ENCODE assay signal across 8 mouse cellular contexts in genomic region chr3:159495243-159495801, GRCm38 (mm10). TPM values are rescaled to one million over a fixed set of nuclear protein-coding genes. Genes with fewer than 3 reads are reported as not detected.
DNase-seq lines count a peak whose midpoint lies in the region; ATAC-seq and TF ChIP-seq lines count a peak whose summit lies in the region.

Depdc1a (plus strand) TSS chr3:159495433.

- DNase-seq in MN1 (ENCODE audit: low spot score), result peak; percentile 93
- DNase-seq in cerebellum, adult 9-10 months, result peak; percentile 68
- peak; percentile 93 for DNase-seq in hindbrain, embryonic 10.5 days (ENCODE audit: low spot score)
- DNase-seq in layer of hippocampus, adult 9-11 months, result peak; percentile 87
- peak; percentile 95 for DNase-seq in lung, postnatal 0 days (ENCODE audit: low spot score)
- peak; percentile 81 for DNase-seq in ovary, postnatal 14 days (ENCODE audit: low spot score)
- DNase-seq in thymus, postnatal 14 days, result peak; percentile 94

- peak within 1 kb of the TSS; percentile 90 for H3K27ac ChIP-seq in hindbrain, embryonic 10.5 days
- H3K27ac ChIP-seq in lung, postnatal 0 days (ENCODE audit: low read length), result no peak within 1 kb of the TSS

- peaks cover 13% of the 10 kb centered on the region for H3K36me3 ChIP-seq in hindbrain, embryonic 10.5 days
- H3K36me3 ChIP-seq in lung, postnatal 0 days (ENCODE audit: insufficient read depth, low read length), result no peaks in the 10 kb centered on the region

- TF ChIP-seq EP300 in lung, postnatal 0 days (IDR thresholded peaks at IDR 0.05), result no peak

- no peaks in the 10 kb centered on the region for H3K27me3 ChIP-seq in hindbrain, embryonic 10.5 days (ENCODE audit: insufficient read depth, poor library complexity, severe bottlenecking)
- no peaks in the 10 kb centered on the region for H3K27me3 ChIP-seq in lung, postnatal 0 days (replicated peaks; ENCODE audit: insufficient read depth, low read length)

- under 1% methylated on average over 28 of the region's 28 CpGs for WGBS in hindbrain, embryonic 10.5 days
- under 1% methylated on average over 28 of the region's 28 CpGs for WGBS in lung, postnatal 0 days

- no peaks in the 10 kb centered on the region for H3K9me3 ChIP-seq in hindbrain, embryonic 10.5 days
- H3K9me3 ChIP-seq in lung, postnatal 0 days (ENCODE audit: low read length), result no peaks in the 10 kb centered on the region

- no peak for TF ChIP-seq CTCF in lung, postnatal 0 days (IDR thresholded peaks at IDR 0.05)

- peak within 1 kb of the TSS; percentile 68 for H3K4me3 ChIP-seq in hindbrain, embryonic 10.5 days
- peak within 1 kb of the TSS; percentile 44 for H3K4me3 ChIP-seq in lung, postnatal 0 days (ENCODE audit: low read depth, low read length)

- 0 out of 2 replicates have a peak within 1 kb of the TSS, but pooled peaks have one; percentile 12 for H3K9ac ChIP-seq in lung, postnatal 0 days (replicated peaks; ENCODE audit: low read depth)

- peak; percentile 100 for ATAC-seq in frontal cortex, adult (ENCODE audit: low TSS enrichment)
- ATAC-seq in lung, postnatal 0 days, result peak; percentile 100

- H3K4me1 ChIP-seq in hindbrain, embryonic 10.5 days (replicated peaks), result peaks cover 13% of the 10 kb centered on the region
- H3K4me1 ChIP-seq in lung, postnatal 0 days (ENCODE audit: insufficient read depth, low read depth, low read length), result no peaks in the 10 kb centered on the region

- H3K4me2 ChIP-seq in lung, postnatal 0 days (replicated peaks; ENCODE audit: low read depth, low read length), result peak within 1 kb of the TSS; percentile 79

RNA-seq across cellular contexts. Expression of gene Depdc1a, which starts in this region (rescaled TPM):
- 17.1 and 24.0 TPM in 2 replicates for polyA plus RNA-seq in hindbrain, embryonic 10.5 days (2016; fragmentation: Nextera tagmentation; extraction: Ambion mirVana)
- polyA plus RNA-seq in lung, postnatal 0 days (2015; fragmentation: Nextera tagmentation; extraction: Ambion mirVana), result 1.5 and 3.0 TPM in 2 replicates
